Mouse (Mus musculus) embryonic facial prominence, embryonic 12.5 days (tissue): ENCODE measurements around the gene Mat1a. TPM values are rescaled to one million over a fixed set of nuclear protein-coding genes. Genes with fewer than 3 reads are reported as not detected.

ENCODE experiments used
- ATAC-seq: fragments of 200-750 bp; cut with Nextera tagmentation; 2 replicates; pipeline ENCODE4 v1.8.0; 2017; ENCODE audit not compliant: insufficient number of reproducible peaks, insufficient read depth, low FRiP score, low TSS enrichment
- H3K27ac ChIP-seq: fragments of 300-500 bp; sonication (generic); 2 replicates; pipeline ENCODE4 v1.5.1; 2016; ENCODE audit warnings: mild to moderate bottlenecking
- H3K27me3 ChIP-seq: fragments of 300-500 bp; sonication (generic); 2 replicates; pipeline ENCODE4 v1.6.1; 2016; ENCODE audit warnings: mild to moderate bottlenecking, moderate library complexity
- H3K36me3 ChIP-seq: fragments of 300-500 bp; sonication (generic); 2 replicates; pipeline ENCODE4 v1.6.1; 2016; ENCODE audit warnings: mild to moderate bottlenecking
- H3K4me1 ChIP-seq: fragments of 300-500 bp; sonication (generic); 2 replicates; pipeline ENCODE4 v1.6.1; 2016
- H3K4me2 ChIP-seq: fragments of 300-500 bp; sonication (generic); replicated peaks from 2 replicates; pipeline ENCODE4 v1.6.1; 2016; ENCODE audit warnings: mild to moderate bottlenecking, moderate library complexity
- H3K4me3 ChIP-seq: fragments of 300-500 bp; sonication (generic); 2 replicates; pipeline ENCODE4 v1.5.1; 2016; ENCODE audit warnings: mild to moderate bottlenecking
- H3K9ac ChIP-seq: fragments of 300-500 bp; sonication (generic); 2 replicates; pipeline ENCODE4 v1.6.1; 2016; ENCODE audit warnings: mild to moderate bottlenecking, moderate library complexity
- H3K9me3 ChIP-seq: fragments of 300-500 bp; sonication (generic); 2 replicates; pipeline ENCODE4 v1.6.1; 2016; ENCODE audit warnings: mild to moderate bottlenecking, moderate library complexity
- WGBS: fragments of 180-500 bp; shearing (Covaris S2); methylation state at CpG from one replicate; pipeline ENCODE4 v1.1.7; 2016; 5-methylcytosine and 5-hydroxymethylcytosine counted together
- polyA plus RNA-seq: library from polyadenylated mRNA; unstranded; fragments of >200 nt; fragmentation: Nextera tagmentation; extraction: Ambion mirVana; gene quantifications from 2 replicates; pipeline ENCODE4 v1.2.1, GENCODE M21; 2016

Gene Mat1a
- polyA plus RNA-seq, 1 experiment from 2014 or later: not detected

- H3K4me2 ChIP-seq: no peak overlapping the region
- H3K27me3 ChIP-seq: no peaks in the 10 kb centered on the region
- H3K9me3 ChIP-seq: no peaks in the 10 kb centered on the region
- ATAC-seq: no peak
- 85% methylated on average over 3 of the region's 3 CpGs for WGBS
- no peaks in the 10 kb centered on the region for H3K4me1 ChIP-seq
- H3K36me3 ChIP-seq: no peaks in the 10 kb centered on the region
- H3K27ac ChIP-seq: no peak overlapping the region
- H3K9ac ChIP-seq: no peak overlapping the region
- H3K4me3 ChIP-seq: no peak overlapping the region
Measured at GRCm38 (mm10) chr14:41146922-41147321, 42.1 kb downstream of the Mat1a start.

GRCm38 (mm10) chr14:41147356-41147755, 42.5 kb downstream of the Mat1a start:
- ATAC-seq: no peak
- Histone ChIP-seq H3K36me3 (no peaks in the 10 kb centered on the region), H3K27ac (no peak overlapping the region), H3K27me3 (no peaks in the 10 kb centered on the region), H3K4me3 (no peak overlapping the region), H3K4me1 (no peaks in the 10 kb centered on the region), H3K9ac (no peak overlapping the region), H3K4me2 (no peak overlapping the region), H3K9me3 (no peaks in the 10 kb centered on the region)
- WGBS: 93% methylated on average over 2 of the region's 2 CpGs

GRCm38 (mm10) chr14:41151220-41151898, 46.5 kb downstream of the Mat1a start, which contains the start of gene Mbl1:
Gene Mbl1, plus strand, starts transcription at chr14:41151458.
- ATAC-seq: no peak
- Histone ChIP-seq H3K4me3 (no peak within 1 kb of the TSS), H3K4me2 (no peak within 1 kb of the TSS), H3K27me3 (no peaks in the 10 kb centered on the region), H3K4me1 (no peaks in the 10 kb centered on the region), H3K9me3 (no peaks in the 10 kb centered on the region), H3K9ac (no peak within 1 kb of the TSS), H3K27ac (no peak within 1 kb of the TSS), H3K36me3 (no peaks in the 10 kb centered on the region)
- 85% methylated on average over 7 of the region's 7 CpGs for WGBS

- ATAC-seq: no peak
- Histone ChIP-seq H3K4me2 (no peak overlapping the region), H3K27me3 (no peaks in the 10 kb centered on the region), H3K9ac (no peak overlapping the region), H3K4me1 (no peaks in the 10 kb centered on the region), H3K9me3 (no peaks in the 10 kb centered on the region), H3K36me3 (no peaks in the 10 kb centered on the region), H3K27ac (no peak overlapping the region), H3K4me3 (no peak overlapping the region)
- WGBS: 86% methylated on average over 4 of the region's 4 CpGs
Measured at GRCm38 (mm10) chr14:41160076-41160475, 55.2 kb downstream of the Mat1a start.

- no peak overlapping the region for H3K9ac ChIP-seq
- H3K27ac ChIP-seq: no peak overlapping the region
- H3K4me3 ChIP-seq: no peak overlapping the region
- 13% methylated on average over 1 of the region's 1 CpGs for WGBS
- no peaks in the 10 kb centered on the region for H3K27me3 ChIP-seq
- H3K4me1 ChIP-seq: no peaks in the 10 kb centered on the region
- no peak overlapping the region for H3K4me2 ChIP-seq
- no peak for ATAC-seq
- no peaks in the 10 kb centered on the region for H3K9me3 ChIP-seq
- no peaks in the 10 kb centered on the region for H3K36me3 ChIP-seq
Measured at GRCm38 (mm10) chr14:41160743-41161142, 55.9 kb downstream of the Mat1a start.

- H3K9ac ChIP-seq: no peak overlapping the region
- WGBS: 22% methylated on average over 2 of the region's 2 CpGs
- H3K4me2 ChIP-seq: no peak overlapping the region
- H3K9me3 ChIP-seq: no peaks in the 10 kb centered on the region
- H3K4me1 ChIP-seq: no peaks in the 10 kb centered on the region
- no peak overlapping the region for H3K4me3 ChIP-seq
- H3K27ac ChIP-seq: no peak overlapping the region
- H3K36me3 ChIP-seq: no peaks in the 10 kb centered on the region
- no peaks in the 10 kb centered on the region for H3K27me3 ChIP-seq
- no peak for ATAC-seq
Measured at GRCm38 (mm10) chr14:41162663-41163062, 57.8 kb downstream of the Mat1a start.

- H3K27ac ChIP-seq: no peak overlapping the region
- no peak overlapping the region for H3K4me3 ChIP-seq
- no peak overlapping the region for H3K4me2 ChIP-seq
- no peaks in the 10 kb centered on the region for H3K36me3 ChIP-seq
- H3K4me1 ChIP-seq: no peaks in the 10 kb centered on the region
- H3K9ac ChIP-seq: no peak overlapping the region
- no peaks in the 10 kb centered on the region for H3K27me3 ChIP-seq
- no peak for ATAC-seq
- WGBS: 57% methylated on average over 5 of the region's 5 CpGs
- H3K9me3 ChIP-seq: no peaks in the 10 kb centered on the region
Measured at GRCm38 (mm10) chr14:41167278-41167677, 62.4 kb downstream of the Mat1a start.

GRCm38 (mm10) chr14:41168567-41168966, 63.7 kb downstream of the Mat1a start:
- Histone ChIP-seq H3K27me3 (no peaks in the 10 kb centered on the region), H3K9ac (no peak overlapping the region), H3K4me1 (no peaks in the 10 kb centered on the region), H3K27ac (no peak overlapping the region), H3K36me3 (no peaks in the 10 kb centered on the region), H3K4me2 (no peak overlapping the region), H3K4me3 (no peak overlapping the region), H3K9me3 (no peaks in the 10 kb centered on the region)
- ATAC-seq: no peak
- 87% methylated on average over 1 of the region's 1 CpGs for WGBS

GRCm38 (mm10) chr14:41170514-41170913, 65.7 kb downstream of the Mat1a start:
- no peaks in the 10 kb centered on the region for H3K4me1 ChIP-seq
- 86% methylated on average over 2 of the region's 2 CpGs for WGBS
- H3K9me3 ChIP-seq: no peaks in the 10 kb centered on the region
- no peak overlapping the region for H3K9ac ChIP-seq
- no peak for ATAC-seq
- H3K27ac ChIP-seq: no peak overlapping the region
- H3K36me3 ChIP-seq: no peaks in the 10 kb centered on the region
- H3K4me2 ChIP-seq: no peak overlapping the region
- no peaks in the 10 kb centered on the region for H3K27me3 ChIP-seq
- no peak overlapping the region for H3K4me3 ChIP-seq

Other genes with a start within 250 kb of the Mat1a start
- 0.47 and 0.62 TPM in 2 replicates for gene Sh2d4b, start 211.8 kb upstream of the Mat1a start, polyA plus RNA-seq
- gene Tspan14, start 138.2 kb upstream of the Mat1a start, polyA plus RNA-seq: 87.6 and 89.7 TPM in 2 replicates
- 57.1 and 57.7 TPM in 2 replicates for gene Fam213a, start 91.2 kb upstream of the Mat1a start, polyA plus RNA-seq
- 0.20 TPM in 1 of 2 replicates, not detected in the other for gene Dydc2, start 35.8 kb upstream of the Mat1a start, polyA plus RNA-seq
- not detected in 2 replicates for gene Dydc1, start 32.1 kb upstream of the Mat1a start, polyA plus RNA-seq
- not detected in 2 replicates for gene Sftpa1, start 26.7 kb downstream of the Mat1a start, polyA plus RNA-seq
- not detected in 2 replicates for gene Mbl1, start 46.4 kb downstream of the Mat1a start, polyA plus RNA-seq
- not detected in 2 replicates for gene Sftpd, start 80.1 kb downstream of the Mat1a start, polyA plus RNA-seq
- gene Gm2832, start 173.8 kb downstream of the Mat1a start, polyA plus RNA-seq: 0.23 and 0.29 TPM in 2 replicates
- gene Gm5798, start 243.6 kb downstream of the Mat1a start, polyA plus RNA-seq: not detected in 2 replicates